Mouse (Mus musculus): ENCODE results near the gene Plekhm2.
A peak's percentile ranks its signal among the peaks of the same experiment; 100 is the strongest.

DNA sequence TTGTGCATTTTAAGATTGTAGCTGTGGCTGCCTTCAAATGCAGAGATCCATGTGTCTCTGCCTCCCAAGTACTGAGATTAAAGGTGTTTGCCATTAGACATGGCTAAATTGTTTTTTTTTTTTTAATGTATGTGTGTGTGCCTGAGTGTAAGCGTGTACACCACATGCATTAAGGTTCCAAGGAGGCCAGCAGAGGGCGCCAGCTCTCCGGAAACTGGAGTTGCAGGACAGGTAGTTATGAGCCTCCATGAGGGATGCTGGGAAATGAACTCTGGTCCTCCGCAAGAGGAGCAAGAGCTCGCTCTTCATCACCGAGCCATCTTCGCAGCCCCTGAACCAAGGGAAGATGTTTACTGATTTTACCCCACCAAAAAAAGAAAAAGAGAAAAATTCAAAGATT lies 87.8 kb downstream of the Plekhm2 start:
- peak; percentile 40; the same call in 1 of the 2 replicates for TF ChIP-seq CTCF (IDR thresholded peaks at IDR 0.05; ENCODE audit: control insufficient read depth, insufficient read depth, low read length)
- TF ChIP-seq POLR2A (IDR thresholded peaks at IDR 0.05; ENCODE audit: borderline replicate concordance, control insufficient read depth, low read depth, low read length) = no peak
